Mouse (Mus musculus) c-Kit-negative CD71-positive TER-119-positive erythroid progenitor cells, embryonic 14.5 days (primary cell): Measurements from ENCODE around the gene Zfp148.

Experiments
- DNase-seq: peaks from one replicate; pipeline ENCODE4 v3.0.0-alpha.2; 2013; ENCODE audit warnings: low read depth, low spot score

Zfp148 gene

DNA sequence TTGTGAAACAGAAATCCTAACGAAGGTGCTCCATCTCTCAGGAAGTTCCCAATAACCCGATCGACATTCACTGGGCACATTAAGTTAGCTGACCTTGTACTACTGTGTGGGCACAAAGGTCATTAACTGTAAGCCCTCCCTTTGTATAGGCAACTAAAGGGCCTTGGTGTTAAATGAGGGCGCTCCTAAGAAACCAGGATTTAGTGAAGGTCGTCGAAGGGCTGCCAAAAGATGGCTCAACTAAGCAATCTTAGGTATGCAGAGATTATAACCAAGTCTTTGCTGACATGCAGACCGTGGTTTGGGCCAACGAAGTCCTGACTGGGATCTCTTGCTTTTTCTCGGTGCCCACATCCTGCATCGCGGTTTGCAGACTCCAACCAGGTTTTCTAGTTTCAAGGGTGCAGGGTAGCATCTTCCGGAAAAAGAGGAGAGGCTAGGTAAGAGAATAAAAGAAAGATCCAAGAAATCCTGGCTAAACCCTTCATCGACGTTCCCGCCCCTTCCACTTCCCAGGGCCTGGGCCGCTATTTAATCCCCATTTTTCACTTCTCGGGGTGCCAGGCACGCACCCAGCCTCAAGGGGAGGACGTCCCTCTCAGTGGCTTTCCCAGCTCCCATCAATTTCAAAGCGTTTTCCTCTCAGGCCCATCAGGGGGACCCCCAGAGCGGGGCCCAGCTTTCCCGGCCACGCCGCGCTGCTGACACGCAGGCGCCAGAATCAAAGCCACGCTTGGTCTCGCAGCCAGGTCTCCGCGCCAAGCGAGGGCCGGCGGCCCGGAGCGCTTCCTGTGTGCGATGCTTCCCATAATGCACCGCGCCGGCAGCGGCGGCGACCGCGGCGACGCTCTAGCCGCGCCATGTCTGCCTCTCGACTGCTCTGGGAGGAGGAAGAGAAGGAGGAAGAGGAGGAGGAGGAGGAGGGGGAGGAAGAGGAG, at the start of gene Zfp148:
Zfp148 (plus strand) TSS at position 893 of the 938 bp plus-strand sequence.
- DNase-seq, result peak; percentile 85

GRCm38 (mm10) chr16:33333015-33333414, 47.6 kb upstream of the Zfp148 start:
- no peak for DNase-seq

- DNase-seq, result no peak
Observed at GRCm38 (mm10) chr16:33337177-33337576, 43.5 kb upstream of the Zfp148 start.

DNA sequence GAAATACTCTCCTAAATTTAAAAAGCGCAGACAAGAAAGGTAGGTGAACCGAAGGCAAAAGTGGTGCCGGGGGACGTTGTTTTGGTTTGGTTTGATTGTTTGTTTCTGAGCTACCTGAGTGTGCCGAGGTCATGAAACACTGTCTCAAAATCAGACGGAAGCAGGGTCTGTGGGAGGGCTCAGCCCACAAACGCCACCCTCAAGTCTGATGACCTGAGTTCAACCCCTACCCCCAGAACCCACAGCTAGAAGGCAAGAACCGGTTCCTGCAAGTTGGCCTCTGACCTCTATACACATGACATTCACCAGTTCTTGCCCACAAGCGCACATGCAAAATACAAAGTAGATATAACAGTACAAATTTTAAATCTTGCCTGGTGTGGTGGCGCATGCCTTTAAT, 43.0 kb upstream of the Zfp148 start:
- DNase-seq, result no peak

DNA sequence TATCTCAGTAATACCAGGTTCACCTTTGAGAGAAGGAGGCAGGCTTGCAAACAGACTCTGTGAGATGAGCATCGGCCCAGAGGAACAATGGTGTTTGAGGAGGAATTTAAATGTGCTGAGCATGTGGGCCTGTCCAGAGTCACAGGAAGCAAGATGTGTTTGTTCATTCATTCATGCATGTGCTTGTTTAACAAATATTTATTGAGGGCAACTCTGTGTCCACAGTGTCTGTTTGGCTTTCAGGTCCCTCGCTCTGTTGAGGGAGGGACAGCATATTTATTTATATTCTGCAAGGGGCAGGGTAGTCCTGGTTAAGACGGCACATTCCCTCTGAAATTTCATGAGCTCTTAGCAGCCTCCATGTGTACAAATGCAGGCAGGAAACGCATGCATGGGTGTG, 42.1 kb upstream of the Zfp148 start:
- DNase-seq, result no peak

- DNase-seq, result no peak
Observed at GRCm38 (mm10) chr16:33339476-33339875, 41.2 kb upstream of the Zfp148 start.

- DNase-seq, result no peak
Observed at GRCm38 (mm10) chr16:33342356-33342755, 38.3 kb upstream of the Zfp148 start.

GRCm38 (mm10) chr16:33343106-33343505, 37.5 kb upstream of the Zfp148 start:
- DNase-seq, result no peak

GRCm38 (mm10) chr16:33343601-33344000, 37.0 kb upstream of the Zfp148 start:
- no peak for DNase-seq

DNA sequence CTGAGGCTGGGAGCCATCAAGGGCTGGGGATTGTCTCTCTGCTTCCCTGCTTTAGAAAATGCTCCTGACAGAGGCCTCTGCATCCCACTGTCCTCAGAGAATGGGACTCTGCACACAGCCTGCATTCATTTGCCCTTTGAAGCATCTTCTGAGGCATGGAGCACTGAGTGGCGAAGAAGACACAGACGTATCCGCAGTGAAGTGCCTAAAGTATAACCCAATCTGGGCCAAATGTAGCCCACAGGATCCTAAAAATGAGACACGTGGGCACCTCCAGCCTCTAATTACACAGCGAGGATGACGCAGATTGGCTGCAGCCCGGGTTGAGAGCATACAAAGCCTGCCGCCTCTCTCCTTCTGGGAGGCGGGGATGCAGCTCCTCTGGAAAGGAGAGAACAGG, 36.3 kb upstream of the Zfp148 start:
- no peak for DNase-seq

GRCm38 (mm10) chr16:33344875-33345274, 35.8 kb upstream of the Zfp148 start:
- DNase-seq, result no peak

- no peak for DNase-seq
Observed at GRCm38 (mm10) chr16:33346376-33346775, 34.3 kb upstream of the Zfp148 start.

DNA sequence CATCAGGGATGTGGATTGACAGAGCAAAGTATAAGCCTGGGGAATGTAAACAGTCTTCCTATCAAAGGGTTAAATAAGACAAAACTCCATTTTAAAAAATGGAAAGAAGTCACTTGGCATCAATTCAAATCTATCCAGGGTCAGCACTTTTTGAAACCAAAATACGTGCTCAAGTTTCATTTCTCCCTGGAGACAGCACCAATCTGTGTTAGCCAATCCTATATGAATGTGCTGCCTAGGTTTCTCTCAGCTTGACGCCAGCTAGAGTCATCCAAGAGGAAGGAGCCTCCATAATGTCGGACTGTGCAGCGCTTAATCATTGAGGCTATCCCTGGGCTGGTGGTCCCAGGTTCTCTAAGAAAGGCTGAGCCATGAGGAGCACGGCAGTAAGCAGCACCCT, 33.5 kb upstream of the Zfp148 start:
- no peak for DNase-seq

DNA sequence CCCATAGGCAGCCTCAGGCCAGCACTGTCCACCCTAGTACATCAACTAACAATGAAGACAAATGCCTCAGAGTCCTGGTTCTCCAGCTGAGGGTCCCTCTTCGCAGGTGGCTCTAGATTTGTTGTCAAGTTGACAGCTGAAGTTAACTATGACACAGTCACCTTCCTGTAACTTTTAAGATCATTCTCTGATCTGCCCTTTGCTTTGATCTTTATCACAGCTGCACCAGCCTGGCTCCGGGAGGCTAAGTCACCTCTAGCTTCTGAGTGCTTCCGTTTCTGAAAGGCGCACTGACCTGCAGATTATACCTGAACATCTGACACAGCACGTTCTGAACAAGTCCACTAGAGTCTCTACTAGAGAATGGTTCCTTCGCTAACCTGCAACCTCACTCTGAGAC, 22.8 kb upstream of the Zfp148 start:
- no peak for DNase-seq

DNA sequence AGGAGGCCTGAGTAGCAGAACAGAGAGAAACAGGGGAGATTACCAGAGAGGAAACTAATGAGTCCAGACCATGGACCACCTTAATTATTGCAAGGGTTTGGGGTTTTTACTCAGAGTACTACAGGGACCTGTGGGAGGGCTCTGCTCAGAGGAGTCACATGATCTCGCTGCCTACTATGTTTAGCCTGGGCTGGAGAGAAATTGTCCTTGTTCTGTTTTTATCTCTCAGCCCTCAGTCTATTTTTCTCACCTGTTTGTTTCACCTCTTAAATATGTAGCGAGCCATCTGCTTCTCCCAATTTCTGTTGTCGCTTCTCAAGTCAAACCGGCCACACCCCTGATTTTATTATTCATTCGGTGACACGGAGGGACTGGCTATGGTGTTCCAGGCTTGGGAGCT, 14.9 kb upstream of the Zfp148 start:
- no peak for DNase-seq

DNA sequence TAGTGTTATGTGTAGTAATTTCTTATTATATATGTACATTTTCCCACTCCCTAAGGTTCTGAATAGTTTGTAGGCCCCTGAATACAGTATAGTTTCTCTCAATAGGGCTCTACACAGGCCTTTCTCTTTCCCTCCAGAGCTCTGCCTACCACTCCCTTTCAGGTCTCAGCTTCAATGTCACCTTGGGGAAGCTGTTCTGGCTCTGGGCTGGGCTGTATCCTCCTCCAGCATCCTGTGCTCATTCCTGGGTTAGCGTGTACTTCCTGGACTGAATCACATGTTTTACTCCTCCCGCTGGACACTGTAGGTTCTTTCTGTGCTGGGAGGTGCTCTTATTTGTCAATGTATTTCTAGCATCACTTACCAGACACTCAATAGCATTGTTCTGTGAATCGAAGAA, 12.0 kb upstream of the Zfp148 start:
- no peak for DNase-seq

GRCm38 (mm10) chr16:33370836-33371235, 9.8 kb upstream of the Zfp148 start:
- no peak for DNase-seq

DNA sequence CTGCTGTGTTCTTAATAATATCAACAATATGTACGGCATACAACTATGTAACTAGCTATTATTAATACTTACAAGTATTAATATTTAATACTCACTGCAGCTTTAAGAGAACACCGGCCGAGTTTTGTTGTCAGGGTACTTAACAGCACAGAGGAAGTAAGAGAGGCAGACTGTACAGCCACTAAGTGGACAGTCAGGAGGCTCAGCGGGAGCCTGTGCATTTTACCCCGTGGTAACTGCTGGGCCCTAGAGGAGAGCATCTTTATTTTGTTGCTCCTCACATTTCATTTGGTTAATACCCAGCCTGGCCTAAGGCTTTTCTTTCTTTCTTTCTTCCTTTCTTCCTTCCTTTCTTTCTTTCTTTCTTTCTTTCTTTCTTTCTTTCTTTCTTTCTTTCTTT, 8.0 kb upstream of the Zfp148 start:
- DNase-seq, result no peak

- DNase-seq, result no peak
Observed at GRCm38 (mm10) chr16:33373326-33373725, 7.3 kb upstream of the Zfp148 start.

DNA sequence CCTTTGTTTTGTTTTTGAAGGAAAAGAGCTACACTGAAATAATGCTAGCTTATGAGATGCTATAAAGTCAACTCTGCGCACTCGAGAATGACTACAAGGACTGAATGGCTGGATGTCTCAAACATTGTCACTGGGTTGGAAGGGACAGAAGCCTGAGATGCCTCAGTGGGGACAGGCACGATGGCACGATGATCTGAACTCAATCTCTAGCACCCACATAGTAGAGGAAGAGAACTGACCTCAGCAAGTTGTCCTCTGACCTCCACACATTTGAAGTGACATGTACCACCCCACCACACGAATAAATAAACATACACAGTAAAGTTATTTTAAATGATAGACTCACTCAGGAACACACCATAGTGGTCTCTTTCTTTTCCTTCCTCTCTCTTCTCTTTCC, 4.4 kb upstream of the Zfp148 start:
- DNase-seq, result no peak

DNA sequence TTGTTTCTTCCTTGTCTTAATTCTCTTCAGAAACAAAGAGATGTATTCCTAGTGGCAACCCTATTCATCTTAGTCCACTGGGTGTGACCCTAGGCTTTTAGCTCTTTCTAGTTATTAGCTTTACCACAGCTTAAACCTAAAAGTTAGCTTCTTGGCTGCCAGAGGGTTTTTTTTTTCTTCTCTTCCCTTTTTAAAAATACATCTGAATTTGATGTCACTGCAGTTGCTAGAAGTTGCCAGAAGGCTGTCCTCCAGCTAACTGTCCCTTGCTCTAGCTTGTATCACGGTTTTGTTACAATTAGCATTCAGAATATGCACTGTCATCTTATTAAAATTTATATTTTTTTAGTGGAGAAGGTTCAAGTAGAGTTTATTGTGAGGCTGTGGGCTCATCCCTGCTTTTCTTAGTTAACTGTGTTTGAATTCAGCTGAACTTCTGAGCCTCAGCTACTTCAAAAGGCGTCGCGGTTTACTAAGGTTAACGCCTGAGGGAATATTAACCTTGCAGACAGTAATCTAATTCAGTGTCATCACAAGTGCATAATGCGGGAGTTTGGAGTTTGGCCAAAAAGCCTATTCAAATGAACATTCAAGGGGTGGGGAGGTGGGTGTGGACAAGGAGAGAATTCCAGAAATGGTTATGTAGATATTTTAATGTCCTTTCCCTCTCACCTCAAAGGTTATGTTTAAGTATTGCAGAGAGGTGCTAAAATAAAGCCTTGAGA, 1.3 kb upstream of the Zfp148 start:
- no peak for DNase-seq

DNA sequence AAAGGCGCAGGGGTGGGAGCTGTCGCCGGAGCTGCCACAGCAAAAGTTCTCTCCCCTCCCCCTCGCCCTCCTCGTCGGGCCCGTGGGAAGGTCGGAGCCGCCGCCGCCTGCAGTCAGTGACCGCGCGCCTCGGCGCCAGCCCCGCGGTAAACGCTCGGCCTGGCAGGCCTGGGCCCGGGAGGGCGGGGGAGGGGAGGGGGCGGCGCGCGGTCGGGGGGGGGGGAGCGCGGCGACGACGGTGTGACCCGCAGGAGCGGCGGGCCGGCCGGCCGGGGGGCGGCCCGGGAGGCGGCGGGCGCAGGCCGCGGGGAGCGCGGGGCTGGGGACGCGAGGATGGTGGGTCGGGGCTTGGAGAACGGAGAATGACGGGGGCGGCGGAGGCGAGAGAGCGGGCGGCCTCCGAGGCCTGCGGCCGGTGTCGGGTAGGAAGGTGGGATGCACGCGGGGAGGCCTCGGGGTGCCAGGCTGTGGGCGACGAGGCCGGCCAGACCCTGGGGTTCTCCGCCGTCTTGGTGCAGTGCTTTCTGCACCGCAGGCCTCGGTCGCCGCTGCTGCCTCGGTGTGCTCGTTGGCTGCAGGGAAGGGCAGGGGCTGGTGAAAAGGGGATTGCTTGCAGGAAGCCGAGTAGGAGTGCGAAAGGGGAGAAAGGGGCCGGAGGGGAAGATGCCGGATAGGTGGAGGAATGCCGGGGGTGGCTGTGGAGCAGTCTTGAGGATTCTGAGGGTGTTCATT, 412 bp downstream of the Zfp148 start:
- DNase-seq, result no peak
